Mouse (Mus musculus): ENCODE results near the gene Spns2. TPM values are rescaled to one million over a fixed set of nuclear protein-coding genes. Genes with fewer than 3 reads are reported as not detected.
"Not testable (repeated sequence)": the region's sequence is repeated elsewhere in the genome, so short reads cannot be mapped to it uniquely, and the experiment has no call there.

Spns2 gene
- polyA plus RNA-seq, 1 experiment from 2014 or later: 8.8 TPM

DNA sequence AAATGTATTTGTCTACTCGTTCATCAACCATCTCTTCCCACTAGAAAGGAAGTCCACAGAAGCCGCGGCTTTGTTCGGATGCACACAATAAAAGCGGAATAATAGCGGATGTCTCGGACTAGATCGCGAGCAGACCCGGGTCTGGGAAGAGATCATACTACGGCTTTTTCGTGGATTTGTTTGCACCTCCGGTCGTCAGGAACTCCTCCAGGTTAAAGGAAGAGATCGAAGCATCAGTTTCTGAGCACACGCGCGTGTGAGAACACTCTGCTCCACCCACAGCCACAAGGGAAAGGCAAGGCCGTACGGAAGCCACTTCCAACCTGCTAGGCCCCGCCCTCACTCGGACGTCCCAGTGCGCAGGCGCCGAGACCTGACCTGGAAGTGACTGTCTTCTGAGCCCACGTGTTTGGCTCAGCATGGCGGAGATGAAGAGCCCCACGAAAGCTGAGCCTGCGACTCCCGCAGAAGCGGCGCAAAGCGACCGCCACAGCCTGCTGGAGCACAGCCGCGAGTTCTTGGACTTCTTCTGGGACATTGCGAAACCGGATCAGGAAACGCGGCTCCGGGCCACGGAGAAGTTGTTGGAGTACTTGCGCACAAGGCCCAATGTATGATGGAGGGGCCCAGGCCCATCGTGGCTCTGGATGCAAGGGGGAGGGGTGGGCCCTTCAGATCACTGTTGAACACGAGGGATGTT lies 48.6 kb downstream of the Spns2 start, which contains the start of gene Mybbp1a:
Mybbp1a (plus strand) TSS at position 391 of the 700 bp plus-strand sequence.
- Histone ChIP-seq H3K4me1 (peaks cover 12% of the 10 kb centered on the region), H3K9me3 (replicated peaks) (no peaks in the 10 kb centered on the region), H3K4me3 (peak within 1 kb of the TSS; percentile 87), H3K27ac (peak within 1 kb of the TSS; percentile 94), H3K36me3 (peaks cover 38% of the 10 kb centered on the region), H3K9ac (peak within 1 kb of the TSS; percentile 86), H3K4me2 (replicated peaks) (peak within 1 kb of the TSS; percentile 97), H3K27me3 (no peaks in the 10 kb centered on the region)
- ATAC-seq (ENCODE audit: low FRiP score): peak; percentile 95
- WGBS: under 1% methylated on average over 46 of the region's 46 CpGs

DNA sequence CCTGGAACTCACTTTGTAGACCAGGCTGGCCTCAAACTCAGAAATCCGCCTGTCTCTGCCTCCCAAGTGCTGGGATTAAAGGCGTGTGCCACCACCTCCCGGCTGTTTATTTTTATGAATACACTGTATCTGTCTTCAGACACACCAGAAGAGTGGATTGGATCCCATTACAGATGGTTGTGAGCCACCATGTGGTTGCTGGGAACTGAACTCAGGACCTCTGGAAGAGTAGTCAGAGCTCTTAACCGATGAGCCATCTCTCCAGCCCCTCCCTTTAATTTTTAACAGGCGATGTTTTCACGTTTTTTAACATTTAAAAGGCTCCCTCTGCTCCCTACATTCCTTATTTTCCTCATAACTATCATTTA lies 49.1 kb downstream of the Spns2 start:
- Histone ChIP-seq H3K27ac (peak overlapping the region; percentile 94), H3K36me3 (peaks cover 33% of the 10 kb centered on the region), H3K4me2 (replicated peaks) (peak overlapping the region; percentile 97), H3K4me3 (peak overlapping the region; percentile 87), H3K4me1 (peaks cover 15% of the 10 kb centered on the region), H3K9ac (peak overlapping the region; percentile 86)
- not testable (repeated sequence) for H3K27me3 ChIP-seq; H3K9me3 ChIP-seq (replicated peaks)
- 37% methylated on average over 6 of the region's 6 CpGs for WGBS
- peak; percentile 39; the same call in 1 of the 2 replicates for ATAC-seq (ENCODE audit: low FRiP score)

DNA sequence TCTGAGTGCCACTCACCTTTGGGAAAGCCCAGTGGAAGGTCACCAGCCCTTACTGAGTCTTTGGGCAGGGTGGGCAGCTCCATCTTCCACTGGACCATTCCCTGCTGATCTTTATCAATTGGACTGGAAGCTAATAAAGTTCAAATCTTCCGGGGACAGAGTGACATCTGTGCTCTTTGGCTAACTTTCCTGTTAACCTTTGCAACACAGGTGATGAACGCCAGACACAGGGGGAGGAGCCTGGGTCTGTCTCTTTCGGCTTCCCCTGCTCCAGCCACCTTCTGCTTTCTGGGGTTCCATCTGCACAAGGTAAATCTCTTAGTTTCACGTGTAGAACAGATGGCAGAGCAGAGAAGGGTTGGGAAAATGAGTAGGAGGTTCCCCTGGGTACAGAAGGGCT lies 51.3 kb downstream of the Spns2 start:
- no peak overlapping the region for H3K9ac ChIP-seq
- 71% methylated on average over 4 of the region's 4 CpGs for WGBS
- H3K4me2 ChIP-seq (replicated peaks): no peak overlapping the region
- ATAC-seq (ENCODE audit: low FRiP score): no peak
- no peak overlapping the region for H3K27ac ChIP-seq
- H3K27me3 ChIP-seq: no peaks in the 10 kb centered on the region
- H3K36me3 ChIP-seq: peaks cover 11% of the 10 kb centered on the region
- H3K4me1 ChIP-seq: peaks cover 15% of the 10 kb centered on the region
- no peak overlapping the region for H3K4me3 ChIP-seq
- no peaks in the 10 kb centered on the region for H3K9me3 ChIP-seq (replicated peaks)

DNA sequence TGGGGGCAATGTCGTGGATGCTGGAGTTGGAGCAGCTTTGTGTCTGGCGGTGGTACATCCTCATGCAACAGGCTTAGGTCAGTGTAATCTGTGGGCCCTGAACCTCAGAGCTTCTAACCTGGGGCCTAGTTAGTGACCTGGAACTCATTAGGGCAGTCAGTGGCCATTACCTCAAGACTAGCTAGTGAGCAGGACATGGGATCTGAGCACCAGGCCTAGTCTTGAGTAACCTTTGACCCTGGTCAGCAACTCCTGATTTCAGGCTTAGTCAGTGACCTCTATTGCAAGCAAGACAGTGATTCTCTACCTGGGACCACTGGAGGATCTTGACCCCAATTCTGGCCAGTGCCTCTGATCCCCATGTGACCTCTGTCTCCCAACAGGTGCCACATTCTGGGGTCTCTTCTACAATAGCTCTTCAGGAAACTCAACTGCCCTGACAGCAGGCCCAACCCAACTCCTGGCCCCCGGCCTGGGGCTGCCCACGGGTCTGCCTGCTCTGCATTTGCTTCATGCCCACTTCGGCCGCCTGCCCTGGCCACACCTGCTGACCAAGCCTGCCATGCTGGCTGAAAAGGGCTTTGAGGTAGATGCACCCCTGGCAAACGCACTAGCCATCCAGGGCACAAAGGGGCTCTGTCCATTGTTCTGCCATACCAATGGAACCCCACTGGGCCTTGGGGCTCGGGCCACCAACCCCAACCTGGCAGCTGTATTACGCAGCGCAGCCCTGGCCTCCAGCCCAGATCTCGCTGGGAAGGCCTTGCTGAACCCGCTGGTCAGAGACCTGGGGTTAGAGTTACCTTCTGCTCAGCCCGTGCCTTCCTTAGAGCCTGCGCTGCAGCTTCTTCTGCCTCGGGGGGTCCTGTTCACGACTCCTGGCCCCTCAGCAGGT lies 52.7 kb downstream of the Spns2 start:
- Histone ChIP-seq H3K4me2 (replicated peaks) (no peak overlapping the region), H3K4me1 (peaks cover 8% of the 10 kb centered on the region), H3K27ac (no peak overlapping the region), H3K9me3 (replicated peaks) (no peaks in the 10 kb centered on the region), H3K9ac (no peak overlapping the region), H3K36me3 (no peaks in the 10 kb centered on the region), H3K27me3 (no peaks in the 10 kb centered on the region), H3K4me3 (no peak overlapping the region)
- 83% methylated on average over 16 of the region's 16 CpGs for WGBS
- ATAC-seq (ENCODE audit: low FRiP score): no peak

DNA sequence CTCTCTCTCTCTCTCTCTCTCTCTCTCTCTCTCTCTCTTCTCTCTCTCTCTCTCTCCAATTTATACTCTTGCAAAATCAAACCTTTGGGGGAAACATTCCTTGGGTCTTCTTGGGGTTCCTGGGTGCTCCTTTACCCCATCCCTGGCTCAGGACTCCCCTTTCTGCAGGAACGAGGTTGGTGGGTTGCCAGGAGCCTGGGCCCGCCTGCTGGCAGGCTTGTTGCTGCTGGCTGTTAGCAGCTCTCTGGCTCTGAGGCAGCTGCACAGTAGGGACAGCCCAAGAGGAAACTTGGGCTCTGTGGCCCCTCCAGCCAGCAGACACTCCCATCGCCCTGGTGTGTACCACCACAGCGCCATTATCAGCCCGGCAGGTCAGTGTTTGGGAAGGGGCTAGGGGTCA lies 53.4 kb downstream of the Spns2 start:
- H3K9me3 ChIP-seq (replicated peaks): no peaks in the 10 kb centered on the region
- no peak overlapping the region for H3K27ac ChIP-seq
- no peaks in the 10 kb centered on the region for H3K36me3 ChIP-seq
- no peak overlapping the region for H3K4me2 ChIP-seq (replicated peaks)
- no peaks in the 10 kb centered on the region for H3K27me3 ChIP-seq
- ATAC-seq (ENCODE audit: low FRiP score): no peak
- no peak overlapping the region for H3K4me3 ChIP-seq
- H3K9ac ChIP-seq: no peak overlapping the region
- 0 out of 2 replicates have a peak, but pooled peaks cover 4% of the 10 kb centered on the region for H3K4me1 ChIP-seq
- 77% methylated on average over 5 of the region's 5 CpGs for WGBS

DNA sequence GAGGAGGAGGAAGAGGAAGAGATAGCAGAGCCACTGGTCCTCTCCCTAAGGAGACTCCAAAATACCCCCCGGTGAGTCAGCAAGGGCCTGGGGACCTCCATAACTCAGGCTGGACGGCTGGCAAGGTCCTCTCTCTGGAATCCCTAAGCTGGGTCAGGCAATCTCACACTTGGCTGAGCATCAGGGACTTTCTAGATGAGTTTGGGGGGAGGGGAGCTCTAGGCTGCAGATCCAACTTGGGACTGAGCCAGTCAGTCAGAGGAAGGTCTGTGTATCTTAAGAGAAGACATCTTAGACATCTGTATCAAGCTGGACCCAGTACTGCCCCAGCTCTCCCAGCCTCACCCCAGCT lies 54.0 kb downstream of the Spns2 start:
- Histone ChIP-seq H3K36me3 (no peaks in the 10 kb centered on the region), H3K4me3 (no peak overlapping the region), H3K9ac (no peak overlapping the region), H3K4me1 (0 out of 2 replicates have a peak, but pooled peaks cover 4% of the 10 kb centered on the region), H3K27ac (no peak overlapping the region), H3K27me3 (no peaks in the 10 kb centered on the region), H3K9me3 (replicated peaks) (no peaks in the 10 kb centered on the region), H3K4me2 (replicated peaks) (no peak overlapping the region)
- WGBS: 49% methylated on average over 2 of the region's 2 CpGs
- no peak for ATAC-seq (ENCODE audit: low FRiP score)

DNA sequence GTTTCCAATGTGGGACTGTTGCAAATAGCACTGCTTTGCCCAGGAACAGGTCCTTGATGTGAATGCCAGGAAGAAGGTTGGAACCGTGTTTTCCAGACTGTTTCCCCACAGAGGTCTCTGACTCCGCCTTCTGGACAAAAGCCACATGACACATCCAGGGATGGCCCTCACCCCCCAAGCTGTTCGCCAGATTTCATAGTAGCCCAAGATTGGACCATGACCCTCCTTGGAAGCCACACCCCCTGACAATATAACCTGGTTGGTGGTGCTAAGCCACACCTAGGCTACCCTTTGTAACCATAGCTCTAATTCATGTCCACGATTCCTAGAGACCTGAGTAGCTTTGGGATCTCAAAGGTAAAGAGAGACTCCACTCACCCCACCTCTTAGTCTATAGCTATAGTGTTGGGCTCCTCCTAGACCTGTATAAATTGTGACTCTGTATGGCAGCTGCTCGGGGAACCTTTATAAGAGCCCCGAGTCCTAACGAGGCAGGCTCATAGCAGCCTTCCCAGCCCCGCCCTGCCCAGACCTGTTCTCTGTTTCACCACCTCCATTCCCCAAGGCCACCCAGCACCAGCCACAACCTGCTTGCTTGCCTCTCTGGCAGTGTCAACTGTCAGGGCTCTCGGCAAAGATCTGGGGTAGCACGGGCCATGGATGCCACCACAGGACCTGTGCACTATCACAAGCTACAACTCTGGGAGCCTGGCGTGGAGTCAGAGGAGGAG lies 54.6 kb downstream of the Spns2 start, which contains the start of gene Ggt6:
Ggt6 (plus strand) TSS at position 564 of the 731 bp plus-strand sequence.
- no peak within 1 kb of the TSS for H3K9ac ChIP-seq
- WGBS: 74% methylated on average over 11 of the region's 11 CpGs
- H3K4me3 ChIP-seq: no peak within 1 kb of the TSS

DNA sequence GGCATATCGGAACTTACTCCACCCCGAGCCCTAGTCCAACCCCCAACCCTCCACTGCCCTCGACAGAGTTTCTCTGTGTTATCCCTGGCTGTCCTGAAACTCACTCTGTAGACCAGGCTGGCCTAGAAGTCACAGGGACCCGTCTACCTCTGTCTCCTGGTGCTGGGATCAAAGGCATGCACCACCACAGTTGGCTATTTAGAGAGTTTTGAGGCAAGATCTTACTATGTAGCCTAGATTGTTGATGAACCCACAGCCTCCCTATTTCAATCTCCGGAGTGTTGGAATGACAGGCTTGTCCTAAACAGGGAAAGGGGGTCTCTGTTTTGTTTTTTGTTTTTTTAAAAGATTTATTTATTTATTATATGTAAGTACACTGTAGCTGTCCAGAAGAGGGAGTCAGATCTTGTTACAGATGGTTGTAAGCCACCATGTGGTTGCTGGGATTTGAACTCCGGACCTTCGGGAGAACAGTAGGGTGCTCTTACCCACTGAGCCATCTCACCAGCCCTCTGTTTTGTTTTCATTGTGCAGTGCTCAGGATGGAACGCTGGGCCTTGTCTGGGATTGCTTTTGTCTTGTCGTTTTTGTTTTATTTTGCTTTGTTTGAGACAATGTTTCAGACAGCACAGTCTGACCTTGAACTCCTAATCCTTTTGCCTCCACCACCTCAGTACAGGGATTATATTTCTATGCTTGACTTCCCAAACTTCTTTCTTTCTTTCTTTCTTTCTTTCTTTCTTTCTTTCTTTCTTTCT lies 59.2 kb downstream of the Spns2 start:
- H3K4me3 ChIP-seq; ATAC-seq (ENCODE audit: low FRiP score): not testable (repeated sequence)
- WGBS: 59% methylated on average over 9 of the region's 9 CpGs

More for the DNA sequence above, 54.6 kb downstream of the Spns2 start, which contains the start of gene Ggt6:
- 0 out of 2 replicates have a peak, but pooled peaks cover 4% of the 10 kb centered on the region for H3K4me1 ChIP-seq
- ATAC-seq (ENCODE audit: low FRiP score): no peak
- H3K36me3 ChIP-seq: no peaks in the 10 kb centered on the region
- no peak within 1 kb of the TSS for H3K4me2 ChIP-seq (replicated peaks)
- H3K9me3 ChIP-seq (replicated peaks): no peaks in the 10 kb centered on the region
- H3K27me3 ChIP-seq: no peaks in the 10 kb centered on the region
- H3K27ac ChIP-seq: no peak within 1 kb of the TSS

DNA sequence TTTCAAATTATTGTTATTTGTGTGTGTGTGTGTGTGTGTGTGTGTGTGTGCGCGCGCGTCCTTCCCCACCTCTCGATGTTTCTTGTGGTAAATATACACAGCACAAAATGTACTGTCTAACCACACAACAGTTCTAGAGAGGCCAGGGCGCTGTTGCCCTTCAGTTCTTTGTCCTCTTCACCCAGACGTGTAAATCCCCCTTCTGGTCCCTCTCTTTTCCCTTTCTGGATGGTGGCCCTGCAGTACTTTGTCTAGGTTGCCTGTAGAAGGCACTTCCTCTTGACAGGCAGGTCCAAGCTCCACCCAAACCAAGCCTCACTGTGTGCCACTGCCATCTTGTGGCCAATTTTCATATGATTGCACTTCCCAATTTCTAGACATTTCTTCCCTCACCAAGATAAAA lies 60.4 kb downstream of the Spns2 start:
- Histone ChIP-seq H3K4me3 (no peak overlapping the region), H3K27ac (no peak overlapping the region), H3K27me3 (no peaks in the 10 kb centered on the region), H3K4me1 (no peaks in the 10 kb centered on the region), H3K36me3 (no peaks in the 10 kb centered on the region), H3K9ac (no peak overlapping the region), H3K9me3 (replicated peaks) (no peaks in the 10 kb centered on the region), H3K4me2 (replicated peaks) (0 out of 2 replicates have a peak overlapping the region, but pooled peaks have one; percentile 21)
- ATAC-seq (ENCODE audit: low FRiP score): peak; percentile 46; the same call in 1 of the 2 replicates
- WGBS: 47% methylated on average over 7 of the region's 7 CpGs

More for the DNA sequence above, 59.2 kb downstream of the Spns2 start:
- not testable (repeated sequence) for H3K4me1 ChIP-seq; H3K36me3 ChIP-seq; H3K27ac ChIP-seq; H3K27me3 ChIP-seq; H3K9me3 ChIP-seq (replicated peaks); H3K9ac ChIP-seq; H3K4me2 ChIP-seq (replicated peaks)

DNA sequence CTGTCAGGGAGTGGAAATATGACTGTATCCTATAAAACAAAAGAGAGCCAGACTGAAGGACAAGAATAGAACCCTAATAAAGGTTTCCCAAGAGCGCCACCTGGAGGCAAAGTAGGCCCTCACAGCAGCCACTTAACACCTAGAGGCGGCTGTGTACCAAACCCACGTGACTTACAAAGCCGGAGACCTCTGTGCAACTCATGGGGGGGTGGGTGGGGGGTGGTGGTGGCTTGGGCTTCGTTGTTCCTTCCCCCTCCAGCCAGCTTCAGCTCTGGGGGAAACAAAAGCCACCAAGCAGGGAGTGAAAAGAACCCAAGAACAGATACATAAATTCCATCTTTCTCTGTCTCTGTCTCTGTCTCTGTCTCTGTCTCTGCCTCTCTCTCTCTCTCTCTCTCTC lies 61.0 kb downstream of the Spns2 start:
- no peak overlapping the region for H3K27ac ChIP-seq
- 3% methylated on average over 5 of the region's 5 CpGs for WGBS
- H3K4me2 ChIP-seq (replicated peaks): 0 out of 2 replicates have a peak overlapping the region, but pooled peaks have one; percentile 13
- no peaks in the 10 kb centered on the region for H3K36me3 ChIP-seq
- no peak overlapping the region for H3K9ac ChIP-seq
- ATAC-seq (ENCODE audit: low FRiP score): no peak
- no peaks in the 10 kb centered on the region for H3K27me3 ChIP-seq
- H3K4me1 ChIP-seq: no peaks in the 10 kb centered on the region
- H3K4me3 ChIP-seq: no peak overlapping the region
- H3K9me3 ChIP-seq (replicated peaks): no peaks in the 10 kb centered on the region

DNA sequence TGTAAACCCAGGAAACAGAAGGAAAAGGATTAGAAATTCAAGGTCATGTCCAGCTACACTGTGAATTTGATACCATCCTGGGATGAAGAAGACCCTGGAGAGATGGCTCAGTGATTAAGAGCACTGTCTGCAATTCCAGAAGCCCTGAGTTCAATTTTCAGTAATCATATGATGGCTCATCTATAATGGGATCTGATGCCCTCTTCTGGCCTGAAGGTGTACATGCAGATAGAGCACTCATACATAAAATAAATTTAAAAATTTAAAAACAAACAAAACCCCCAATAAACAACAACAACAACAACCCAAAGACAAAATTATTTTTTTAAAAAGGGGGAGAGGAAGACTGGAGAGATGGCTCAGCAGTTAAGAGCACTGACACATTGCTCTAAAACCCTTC lies 62.8 kb downstream of the Spns2 start:
- no peak for ATAC-seq (ENCODE audit: low FRiP score)
- Histone ChIP-seq H3K9me3 (replicated peaks) (no peaks in the 10 kb centered on the region), H3K4me3 (no peak overlapping the region), H3K27me3 (no peaks in the 10 kb centered on the region), H3K4me1 (no peaks in the 10 kb centered on the region), H3K27ac (no peak overlapping the region), H3K9ac (no peak overlapping the region), H3K4me2 (replicated peaks) (no peak overlapping the region), H3K36me3 (no peaks in the 10 kb centered on the region)

Measured in hindbrain, embryonic 12.5 days (tissue).